Mouse (Mus musculus) neural tube, embryonic 15.5 days (tissue): ENCODE results near the gene Ctbp1. TPM values are rescaled to one million over a fixed set of nuclear protein-coding genes. Genes with fewer than 3 reads are reported as not detected.
A peak's percentile ranks its signal among the peaks of the same experiment; 100 is the strongest.

Experiments used
- ATAC-seq: fragments of 200-750 bp; cut with Nextera tagmentation; 2 replicates; pipeline ENCODE4 v1.8.0; 2017; ENCODE audit warnings: mild to moderate bottlenecking, moderate TSS enrichment, moderate library complexity; ENCODE audit not compliant: low FRiP score
- H3K27ac ChIP-seq: fragments of 300-500 bp; sonication (generic); replicated peaks from 2 replicates; pipeline ENCODE4 v1.5.1; 2015; ENCODE audit warnings: mild to moderate bottlenecking, inconsistent platforms
- H3K27me3 ChIP-seq: fragments of 300-500 bp; sonication (generic); replicated peaks from 2 replicates; pipeline ENCODE4 v1.6.1; 2015; ENCODE audit warnings: inconsistent platforms
- H3K36me3 ChIP-seq: fragments of 300-500 bp; sonication (generic); 2 replicates; pipeline ENCODE4 v1.6.1; 2015; ENCODE audit warnings: inconsistent platforms
- H3K4me1 ChIP-seq: fragments of 300-500 bp; sonication (generic); 2 replicates; pipeline ENCODE4 v1.6.1; 2015; ENCODE audit warnings: inconsistent platforms
- H3K4me2 ChIP-seq: fragments of 300-500 bp; sonication (generic); 2 replicates; pipeline ENCODE4 v1.6.1; 2015; ENCODE audit warnings: inconsistent platforms, mild to moderate bottlenecking, moderate library complexity
- H3K4me3 ChIP-seq: fragments of 300-500 bp; sonication (generic); replicated peaks from 2 replicates; pipeline ENCODE4 v1.5.1; 2015; ENCODE audit warnings: mild to moderate bottlenecking, inconsistent platforms
- H3K9ac ChIP-seq: fragments of 300-500 bp; sonication (generic); replicated peaks from 2 replicates; pipeline ENCODE4 v1.6.1; 2015; ENCODE audit warnings: mild to moderate bottlenecking, inconsistent platforms
- H3K9me3 ChIP-seq: fragments of 300-500 bp; sonication (generic); replicated peaks from 2 replicates; pipeline ENCODE4 v1.6.1; 2016; ENCODE audit warnings: inconsistent platforms
- WGBS: fragments of 180-500 bp; shearing (Covaris S2); methylation state at CpG from one replicate; pipeline ENCODE4 v1.1.7; 2015; ENCODE audit warnings: mixed read lengths; 5-methylcytosine and 5-hydroxymethylcytosine counted together
- polyA plus RNA-seq: library from polyadenylated mRNA; unstranded; fragments of >200 nt; fragmentation: Nextera tagmentation; extraction: Ambion mirVana; gene quantifications from 2 replicates; pipeline ENCODE4 v1.2.1, GENCODE M21; 2015

The Ctbp1 gene
- polyA plus RNA-seq, result 426 and 445 TPM in 2 replicates

- H3K4me2 ChIP-seq, result peak within 1 kb of the TSS; percentile 87
- peaks cover 43% of the 10 kb centered on the region for H3K4me1 ChIP-seq
- WGBS, result under 1% methylated on average over 36 of the region's 57 CpGs
- peaks cover 4% of the 10 kb centered on the region; the same call in 1 of the 2 replicates for H3K36me3 ChIP-seq
- H3K9ac ChIP-seq, result peak within 1 kb of the TSS; percentile 94
- H3K27me3 ChIP-seq, result no peaks in the 10 kb centered on the region
- H3K27ac ChIP-seq, result peak within 1 kb of the TSS; percentile 100
- peak; percentile 93 for ATAC-seq
- no peaks in the 10 kb centered on the region for H3K9me3 ChIP-seq
- peak within 1 kb of the TSS; percentile 80 for H3K4me3 ChIP-seq
Observed at GRCm38 (mm10) chr5:33274953-33275454, at the start of gene Ctbp1. Ctbp1 (minus strand) TSS chr5:33274994.

- Histone ChIP-seq H3K27me3 (no peaks in the 10 kb centered on the region), H3K4me1 (no peaks in the 10 kb centered on the region), H3K4me3 (no peak overlapping the region), H3K9me3 (0 out of 2 replicates have a peak, but pooled peaks cover 4% of the 10 kb centered on the region), H3K4me2 (no peak overlapping the region), H3K9ac (no peak overlapping the region), H3K27ac (no peak overlapping the region), H3K36me3 (no peaks in the 10 kb centered on the region)
- no peak for ATAC-seq
- WGBS, result 49% methylated on average over 2 of the region's 2 CpGs
Observed at GRCm38 (mm10) chr5:33324491-33324890, 49.7 kb upstream of the Ctbp1 start.

- no peaks in the 10 kb centered on the region for H3K27me3 ChIP-seq
- H3K9me3 ChIP-seq, result no peaks in the 10 kb centered on the region
- 85% methylated on average over 7 of the region's 7 CpGs for WGBS
- no peak for ATAC-seq
- H3K9ac ChIP-seq, result no peak overlapping the region
- no peak overlapping the region for H3K4me2 ChIP-seq
- no peak overlapping the region for H3K4me3 ChIP-seq
- H3K27ac ChIP-seq, result no peak overlapping the region
- H3K36me3 ChIP-seq, result no peaks in the 10 kb centered on the region
- no peaks in the 10 kb centered on the region for H3K4me1 ChIP-seq
Observed at GRCm38 (mm10) chr5:33312192-33312591, 37.4 kb upstream of the Ctbp1 start.

GRCm38 (mm10) chr5:33310704-33311462, 36.1 kb upstream of the Ctbp1 start:
- Histone ChIP-seq H3K4me2 (no peak overlapping the region), H3K4me1 (no peaks in the 10 kb centered on the region), H3K9me3 (no peaks in the 10 kb centered on the region), H3K27me3 (no peaks in the 10 kb centered on the region), H3K4me3 (no peak overlapping the region), H3K27ac (no peak overlapping the region), H3K36me3 (no peaks in the 10 kb centered on the region), H3K9ac (no peak overlapping the region)
- no peak for ATAC-seq
- WGBS, result 60% methylated on average over 3 of the region's 3 CpGs

- Histone ChIP-seq H3K4me3 (no peak overlapping the region), H3K9ac (no peak overlapping the region), H3K27me3 (no peaks in the 10 kb centered on the region), H3K4me2 (no peak overlapping the region), H3K4me1 (no peaks in the 10 kb centered on the region), H3K9me3 (no peaks in the 10 kb centered on the region), H3K36me3 (no peaks in the 10 kb centered on the region), H3K27ac (no peak overlapping the region)
- no peak for ATAC-seq
- WGBS, result 79% methylated on average over 2 of the region's 2 CpGs
Observed at GRCm38 (mm10) chr5:33301801-33302200, 27.0 kb upstream of the Ctbp1 start.

- WGBS, result 73% methylated on average over 6 of the region's 6 CpGs
- Histone ChIP-seq H3K27me3 (no peaks in the 10 kb centered on the region), H3K4me2 (no peak overlapping the region), H3K4me1 (peaks cover 14% of the 10 kb centered on the region; the same call in 1 of the 2 replicates), H3K27ac (no peak overlapping the region), H3K9ac (no peak overlapping the region), H3K36me3 (no peaks in the 10 kb centered on the region), H3K4me3 (no peak overlapping the region), H3K9me3 (no peaks in the 10 kb centered on the region)
- no peak for ATAC-seq
Observed at GRCm38 (mm10) chr5:33297164-33297563, 22.4 kb upstream of the Ctbp1 start.

GRCm38 (mm10) chr5:33293796-33294430, 19.1 kb upstream of the Ctbp1 start:
- 19% methylated on average over 16 of the region's 16 CpGs for WGBS
- peak; percentile 66 for ATAC-seq
- no peak overlapping the region for H3K9ac ChIP-seq

GRCm38 (mm10) chr5:33283951-33284350, 9.2 kb upstream of the Ctbp1 start:
- no peaks in the 10 kb centered on the region for H3K9me3 ChIP-seq
- no peak overlapping the region for H3K4me2 ChIP-seq
- H3K27ac ChIP-seq, result no peak overlapping the region
- no peaks in the 10 kb centered on the region for H3K27me3 ChIP-seq
- ATAC-seq, result no peak
- H3K9ac ChIP-seq, result no peak overlapping the region
- H3K4me1 ChIP-seq, result peaks cover 10% of the 10 kb centered on the region
- no peak overlapping the region for H3K4me3 ChIP-seq
- WGBS, result 74% methylated on average over 7 of the region's 7 CpGs
- H3K36me3 ChIP-seq, result no peaks in the 10 kb centered on the region

More at GRCm38 (mm10) chr5:33293796-33294430, 19.1 kb upstream of the Ctbp1 start:
- no peaks in the 10 kb centered on the region for H3K36me3 ChIP-seq
- no peaks in the 10 kb centered on the region for H3K9me3 ChIP-seq
- no peaks in the 10 kb centered on the region for H3K27me3 ChIP-seq
- H3K4me3 ChIP-seq, result no peak overlapping the region
- peaks cover 14% of the 10 kb centered on the region; the same call in 1 of the 2 replicates for H3K4me1 ChIP-seq
- H3K4me2 ChIP-seq, result peak overlapping the region; percentile 29; the same call in 1 of the 2 replicates
- peak overlapping the region; percentile 23 for H3K27ac ChIP-seq

GRCm38 (mm10) chr5:33281428-33281827, 6.6 kb upstream of the Ctbp1 start:
- WGBS, result 77% methylated on average over 1 of the region's 1 CpGs
- ATAC-seq, result no peak
- no peaks in the 10 kb centered on the region for H3K9me3 ChIP-seq
- H3K4me2 ChIP-seq, result no peak overlapping the region
- no peak overlapping the region for H3K9ac ChIP-seq
- H3K4me1 ChIP-seq, result peaks cover 10% of the 10 kb centered on the region
- H3K4me3 ChIP-seq, result no peak overlapping the region
- H3K36me3 ChIP-seq, result no peaks in the 10 kb centered on the region
- H3K27me3 ChIP-seq, result no peaks in the 10 kb centered on the region
- H3K27ac ChIP-seq, result no peak overlapping the region

- 54% methylated on average over 5 of the region's 5 CpGs for WGBS
- no peaks in the 10 kb centered on the region for H3K27me3 ChIP-seq
- no peak for ATAC-seq
Observed at GRCm38 (mm10) chr5:33278950-33279349, 4.2 kb upstream of the Ctbp1 start.

GRCm38 (mm10) chr5:33277286-33277685, 2.5 kb upstream of the Ctbp1 start:
- H3K4me1 ChIP-seq, result peaks cover 21% of the 10 kb centered on the region
- H3K36me3 ChIP-seq, result peaks cover under 1% of the 10 kb centered on the region; the same call in 1 of the 2 replicates
- H3K4me3 ChIP-seq, result no peak overlapping the region
- no peak overlapping the region for H3K4me2 ChIP-seq
- H3K27ac ChIP-seq, result no peak overlapping the region
- WGBS, result 84% methylated on average over 2 of the region's 2 CpGs
- H3K9me3 ChIP-seq, result no peaks in the 10 kb centered on the region
- no peak for ATAC-seq
- H3K9ac ChIP-seq, result no peak overlapping the region
- H3K27me3 ChIP-seq, result no peaks in the 10 kb centered on the region

More at GRCm38 (mm10) chr5:33278950-33279349, 4.2 kb upstream of the Ctbp1 start:
- no peaks in the 10 kb centered on the region for H3K9me3 ChIP-seq
- no peak overlapping the region for H3K4me2 ChIP-seq
- H3K4me3 ChIP-seq, result no peak overlapping the region
- peaks cover 12% of the 10 kb centered on the region for H3K4me1 ChIP-seq
- no peak overlapping the region for H3K9ac ChIP-seq
- no peak overlapping the region for H3K27ac ChIP-seq
- no peaks in the 10 kb centered on the region for H3K36me3 ChIP-seq
